Mouse (Mus musculus): ENCODE data around the gene Olfr1184.
"Not testable (repeated sequence)": the region's sequence is repeated elsewhere in the genome, so short reads cannot be mapped to it uniquely, and the experiment has no call there.

The Olfr1184 gene

DNA sequence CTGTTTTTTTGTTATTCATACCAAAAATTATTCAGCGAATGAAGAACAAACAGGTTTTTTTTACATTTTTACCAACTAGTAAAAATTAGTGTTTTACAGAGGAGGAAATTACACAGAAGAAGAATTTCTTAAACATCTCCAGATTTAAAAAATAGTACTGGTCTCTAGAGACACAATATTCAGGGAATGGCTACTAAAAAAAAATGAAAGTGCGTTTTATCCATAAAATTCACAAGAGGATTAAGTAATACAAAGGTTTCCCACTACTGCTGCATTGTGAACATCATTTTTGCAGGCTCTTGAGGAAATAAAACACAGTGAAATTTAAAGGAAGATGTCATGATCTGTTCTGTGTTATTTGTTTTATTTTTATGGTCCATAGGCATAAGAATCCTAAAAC, at the start of gene Olfr1184:
Olfr1184 (plus strand) TSS at position 301 of the 400 bp plus-strand sequence.
- DNase-seq (ENCODE audit: low read depth, low spot score) = no peak

DNA sequence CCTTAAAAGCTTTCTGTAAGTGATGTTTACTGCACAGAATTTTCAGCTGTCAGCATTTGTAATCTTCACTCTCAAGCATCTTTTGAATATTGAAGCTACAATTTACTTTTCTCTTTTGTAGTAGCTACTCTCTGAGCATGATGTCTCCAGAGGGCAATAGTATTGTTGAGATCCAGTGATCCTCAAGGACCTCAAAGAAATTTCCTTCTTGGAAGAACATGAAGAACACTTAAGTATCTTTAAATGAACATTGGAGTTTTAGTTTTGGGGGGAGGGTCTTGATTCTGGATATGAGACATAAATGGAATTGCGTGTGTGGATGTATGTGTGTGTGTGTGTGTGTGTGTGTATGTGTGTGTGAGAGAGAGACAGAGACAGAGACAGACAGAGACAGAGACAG, 34.4 kb upstream of the Olfr1184 start, which contains the start of gene Gm13757:
Gm13757 (minus strand) TSS at position 101 of the 400 bp plus-strand sequence.
- no peak for DNase-seq (ENCODE audit: low read depth, low spot score)

DNA sequence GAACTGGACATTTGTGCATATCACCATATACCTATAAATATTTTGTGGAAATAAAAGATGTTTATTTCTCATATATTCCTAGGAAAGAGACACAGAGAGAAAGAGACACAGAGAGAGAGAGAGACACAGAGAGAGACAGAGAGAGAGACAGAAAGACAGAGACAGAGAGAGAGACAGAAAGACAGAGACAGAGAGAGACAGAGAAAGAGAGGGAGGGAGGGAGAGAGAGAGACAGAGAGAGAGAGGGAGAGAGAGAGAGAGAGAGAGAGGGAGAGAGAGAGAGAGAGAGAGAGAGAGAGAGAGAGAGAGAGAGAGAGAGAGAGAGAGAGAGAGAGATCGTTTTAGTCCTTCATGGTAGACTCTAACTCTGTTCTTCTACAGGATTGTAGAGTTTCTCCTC, 28.8 kb upstream of the Olfr1184 start, which contains the start of gene Olfr1183:
Olfr1183 (plus strand) TSS at position 301 of the 400 bp plus-strand sequence.
- DNase-seq (ENCODE audit: low read depth, low spot score) = not testable (repeated sequence)

DNA sequence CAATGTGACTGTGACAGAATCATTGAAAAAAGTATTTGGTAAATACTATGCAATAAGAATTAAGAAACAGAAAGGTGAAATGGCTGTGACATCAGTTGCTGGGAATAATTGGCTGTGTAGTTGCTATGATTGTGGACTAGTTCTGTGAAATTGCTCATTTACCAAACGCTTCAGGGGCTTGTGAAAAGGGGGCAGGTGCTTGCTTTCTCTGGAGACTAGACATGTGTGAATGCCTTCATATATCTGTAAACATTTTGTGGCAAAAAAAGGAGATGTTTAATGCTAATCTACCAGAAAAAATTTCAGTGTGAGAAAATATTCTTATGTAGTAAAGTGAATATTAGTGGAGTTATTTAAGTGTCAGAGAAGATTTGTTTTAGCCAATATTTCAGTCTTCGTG, 9.6 kb downstream of the Olfr1184 start, which contains the start of gene Olfr1185-ps1:
Olfr1185-ps1 (plus strand) TSS at position 301 of the 400 bp plus-strand sequence.
- no peak for DNase-seq (ENCODE audit: low read depth, low spot score)

DNA sequence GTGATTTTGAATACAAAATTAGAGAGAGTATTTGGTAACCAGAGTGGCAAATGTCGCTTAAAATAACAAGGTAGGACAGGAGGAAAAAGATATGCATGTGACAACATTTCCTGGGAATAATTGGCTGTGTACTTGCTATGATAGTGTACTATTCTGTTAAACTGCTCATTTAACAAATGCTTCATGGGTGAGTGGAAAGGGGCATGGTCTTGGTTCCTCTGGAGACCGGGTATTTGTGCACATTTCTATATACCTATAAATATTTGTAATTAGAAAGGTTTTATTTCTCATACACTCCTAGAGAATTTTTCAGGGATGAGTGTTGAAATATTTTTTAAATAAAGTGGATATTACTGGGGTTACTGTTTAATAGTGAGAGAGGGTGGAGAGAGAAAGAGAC, 34.9 kb downstream of the Olfr1184 start, which contains the start of gene Olfr1186:
Olfr1186 (plus strand) TSS at position 301 of the 400 bp plus-strand sequence.
- no peak for DNase-seq (ENCODE audit: low read depth, low spot score)

DNA sequence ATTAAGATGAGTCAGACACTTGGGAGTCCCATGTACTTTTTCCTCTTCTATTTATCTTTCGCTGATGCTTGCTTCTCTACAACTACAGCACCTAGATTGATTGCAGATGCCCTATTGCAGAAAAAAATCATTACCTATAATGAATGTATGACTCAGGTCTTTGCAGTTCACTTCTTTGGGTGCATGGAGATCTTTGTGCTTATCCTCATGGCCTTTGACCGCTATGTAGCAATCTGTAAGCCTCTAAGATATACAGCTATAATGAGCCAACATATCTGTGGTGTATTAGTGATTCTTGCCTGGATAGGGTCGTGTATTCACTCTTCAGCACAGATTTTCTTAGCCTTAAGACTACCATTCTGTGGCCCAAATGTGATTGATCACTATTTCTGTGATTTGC, 42.3 kb downstream of the Olfr1184 start:
- no peak for DNase-seq (ENCODE audit: low read depth, low spot score)
